Comparison of ENCODE assay signal across 9 mouse cellular contexts in genomic region chr19:15790620-15791263, GRCm38 (mm10).
DNase-seq lines count a peak whose midpoint lies in the region; ATAC-seq lines count a peak whose summit lies in the region.
"Had no signal": no experiment of that assay in that cellular context is flagged by ENCODE, and none has a peak within 500 bp of the region (broad histone marks: within the 10 kb centered on the region; RNA-seq: fewer than 3 reads in every experiment).

No protein-coding gene starts in this region.

- H3K9me3 ChIP-seq in liver, embryonic 12.5 days (replicated peaks): no peaks in the 10 kb centered on the region
- no peaks in the 10 kb centered on the region for H3K9me3 ChIP-seq in liver, embryonic 11.5 days (ENCODE audit: control insufficient read depth, low read length)
- no peaks in the 10 kb centered on the region for H3K9me3 ChIP-seq in forebrain, embryonic 16.5 days (ENCODE audit: control insufficient read depth, low read length)
- H3K9me3 ChIP-seq in limb, embryonic 10.5 days (replicated peaks): no peaks in the 10 kb centered on the region
- H3K9me3 ChIP-seq: liver, embryonic 15.5 days had no signal

- H3K4me3 ChIP-seq in liver, embryonic 12.5 days: no peak overlapping the region
- H3K4me3 ChIP-seq in liver, embryonic 11.5 days (ENCODE audit: low read depth, low read length): no peak overlapping the region
- peak overlapping the region; percentile 27 for H3K4me3 ChIP-seq in forebrain, embryonic 16.5 days (replicated peaks; ENCODE audit: low read length)
- H3K4me3 ChIP-seq in limb, embryonic 10.5 days: peak overlapping the region; percentile 30; the same call in 1 of the 2 replicates
- H3K4me3 ChIP-seq: liver, embryonic 15.5 days had no signal

- no peak for ATAC-seq in liver, embryonic 12.5 days
- ATAC-seq in liver, embryonic 11.5 days (replicated peaks; ENCODE audit: low FRiP score): no peak
- peak; percentile 79 for ATAC-seq in forebrain, embryonic 16.5 days

- H3K36me3 ChIP-seq in liver, embryonic 12.5 days: no peaks in the 10 kb centered on the region
- no peaks in the 10 kb centered on the region for H3K36me3 ChIP-seq in liver, embryonic 11.5 days (ENCODE audit: control insufficient read depth, insufficient read depth, low read length)
- H3K36me3 ChIP-seq in forebrain, embryonic 16.5 days (ENCODE audit: control insufficient read depth, insufficient read depth): no peaks in the 10 kb centered on the region
- no peaks in the 10 kb centered on the region for H3K36me3 ChIP-seq in limb, embryonic 10.5 days
- H3K36me3 ChIP-seq: liver, embryonic 15.5 days had no signal

- WGBS in liver, embryonic 12.5 days (ENCODE audit: insufficient replicate concordance): 49% methylated on average over 13 of the region's 13 CpGs
- 43% methylated on average over 13 of the region's 13 CpGs for whole genome bisulfite sequencing in liver, embryonic 11.5 days
- WGBS in forebrain, embryonic 16.5 days: 7% methylated on average over 13 of the region's 13 CpGs
- 27% methylated on average over 13 of the region's 13 CpGs for WGBS in limb, embryonic 10.5 days

- H3K4me1 ChIP-seq in liver, embryonic 12.5 days: 0 out of 2 replicates have a peak, but pooled peaks cover 4% of the 10 kb centered on the region
- H3K4me1 ChIP-seq in liver, embryonic 11.5 days (replicated peaks; ENCODE audit: control insufficient read depth, insufficient read depth, low read length): no peaks in the 10 kb centered on the region
- peaks cover 11% of the 10 kb centered on the region for H3K4me1 ChIP-seq in forebrain, embryonic 16.5 days (replicated peaks; ENCODE audit: control insufficient read depth, insufficient read depth, low read length)
- H3K4me1 ChIP-seq in limb, embryonic 10.5 days: peaks cover 9% of the 10 kb centered on the region
- H3K4me1 ChIP-seq: liver, embryonic 15.5 days had no signal

- H3K27ac ChIP-seq in liver, embryonic 12.5 days: no peak overlapping the region
- no peak overlapping the region for H3K27ac ChIP-seq in liver, embryonic 11.5 days (ENCODE audit: low read depth, low read length)
- H3K27ac ChIP-seq in forebrain, embryonic 16.5 days (ENCODE audit: low read length): peak overlapping the region; percentile 33; the same call in 1 of the 2 replicates
- no peak overlapping the region for H3K27ac ChIP-seq in limb, embryonic 10.5 days
- H3K27ac ChIP-seq: liver, embryonic 15.5 days had no signal

- H3K9ac ChIP-seq in liver, embryonic 12.5 days: no peak overlapping the region
- H3K9ac ChIP-seq in liver, embryonic 11.5 days (ENCODE audit: low read depth, low read length): no peak overlapping the region
- H3K9ac ChIP-seq in forebrain, embryonic 16.5 days (replicated peaks; ENCODE audit: low read depth, low read length): peak overlapping the region; percentile 37; the same call in 1 of the 2 replicates
- H3K9ac ChIP-seq: liver, embryonic 15.5 days had no signal

- DNase-seq in liver, embryonic 11.5 days (ENCODE audit: low spot score): no peak
- no peak for DNase-seq in limb, embryonic 10.5 days (ENCODE audit: low spot score)
- DNase-seq in retina, postnatal 1 day: peak; percentile 67
- no peak for DNase-seq in adrenal gland, adult 18-20 months (ENCODE audit: low spot score in 2 of 2)
- DNase-seq in adrenal gland, postnatal 14 days: no peak
- DNase-seq: thymus, adult 2 months had no signal

- H3K4me2 ChIP-seq in liver, embryonic 12.5 days: peak overlapping the region; percentile 37
- no peak overlapping the region for H3K4me2 ChIP-seq in liver, embryonic 11.5 days
- peak overlapping the region; percentile 52 for H3K4me2 ChIP-seq in forebrain, embryonic 16.5 days (ENCODE audit: low read length)
- H3K4me2 ChIP-seq: liver, embryonic 15.5 days had no signal

- no peaks in the 10 kb centered on the region for H3K27me3 ChIP-seq in liver, embryonic 12.5 days (replicated peaks)
- H3K27me3 ChIP-seq in liver, embryonic 11.5 days (replicated peaks; ENCODE audit: control insufficient read depth, insufficient read depth, low read length): no peaks in the 10 kb centered on the region
- peaks cover 7% of the 10 kb centered on the region; the same call in 1 of the 2 replicates for H3K27me3 ChIP-seq in forebrain, embryonic 16.5 days (replicated peaks; ENCODE audit: control insufficient read depth, insufficient read depth, low read length)
- peaks cover 19% of the 10 kb centered on the region; the same call in 1 of the 2 replicates for H3K27me3 ChIP-seq in limb, embryonic 10.5 days (ENCODE audit: low read depth, poor library complexity, severe bottlenecking)
- H3K27me3 ChIP-seq: liver, embryonic 15.5 days had no signal

Comparison
In these comparisons a context has a peak if more than half of its experiments do, and no peak if none do; other contexts are left out.
1. H3K4me3 ChIP-seq: peak in forebrain, embryonic 16.5 days (single experiment) and limb, embryonic 10.5 days (single experiment); none in liver, embryonic 12.5 days (single experiment) and liver, embryonic 11.5 days (single experiment).